Mouse (Mus musculus): ENCODE data around the gene Ntn5. TPM values are rescaled to one million over a fixed set of nuclear protein-coding genes. Genes with fewer than 3 reads are reported as not detected.
A peak's percentile ranks its signal among the peaks of the same experiment; 100 is the strongest.

The Ntn5 gene
- polyA plus RNA-seq, 1 experiment from 2014 or later: 0.69 TPM

DNA sequence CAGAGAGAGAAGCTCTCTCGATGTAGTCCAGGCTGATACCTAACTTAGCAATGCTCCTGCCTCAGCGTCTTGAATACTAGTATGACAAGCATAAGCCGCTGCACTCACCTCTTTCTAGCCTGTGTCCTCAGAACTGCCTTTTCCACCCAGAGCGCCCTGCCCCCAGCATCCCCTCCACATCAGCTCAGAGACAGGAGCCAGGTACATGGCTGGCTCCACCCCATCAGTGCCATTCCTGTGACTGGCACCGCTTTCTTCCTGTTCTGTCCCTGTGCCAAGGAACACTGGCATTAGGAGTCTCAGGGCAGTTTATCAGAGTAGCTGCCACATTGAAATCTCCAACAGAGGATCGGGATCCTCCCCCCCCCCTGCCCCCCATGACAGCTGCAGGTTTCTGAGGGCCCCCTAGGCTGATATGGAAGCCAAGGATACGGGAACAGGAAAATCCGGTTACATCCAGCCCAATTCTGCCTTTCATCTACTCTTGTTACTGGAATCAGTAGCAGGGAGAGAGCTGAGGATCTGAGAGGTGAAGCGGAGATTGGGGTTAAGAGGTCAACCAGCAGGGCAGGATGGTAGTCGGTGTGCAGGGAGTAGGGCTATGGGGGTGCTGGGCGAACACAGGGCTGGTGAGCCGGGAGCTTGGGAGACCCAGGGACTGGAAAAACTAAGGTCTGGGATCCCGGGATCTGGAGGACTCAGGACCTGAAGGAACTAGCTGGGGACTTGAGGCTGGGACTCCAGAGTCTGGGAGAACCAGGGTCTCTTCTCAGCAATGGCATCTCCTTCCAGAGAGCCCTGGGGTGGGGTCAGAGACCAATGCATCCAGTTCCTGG, 18.3 kb upstream of the Ntn5 start:
- Histone ChIP-seq H3K9me3 (no peaks in the 10 kb centered on the region), H3K27ac (no peak overlapping the region), H3K4me3 (no peak overlapping the region), H3K4me1 (peaks cover 20% of the 10 kb centered on the region), H3K9ac (no peak overlapping the region), H3K27me3 (no peaks in the 10 kb centered on the region), H3K36me3 (no peaks in the 10 kb centered on the region), H3K4me2 (peak overlapping the region; percentile 11; the same call in 1 of the 2 replicates)
- 36% methylated on average over 13 of the region's 13 CpGs for WGBS
- 0 out of 2 replicates have a peak, but pooled peaks have one; percentile 27 for ATAC-seq (ENCODE audit: borderline replicate concordance, extremely low read depth, low FRiP score, low TSS enrichment)

DNA sequence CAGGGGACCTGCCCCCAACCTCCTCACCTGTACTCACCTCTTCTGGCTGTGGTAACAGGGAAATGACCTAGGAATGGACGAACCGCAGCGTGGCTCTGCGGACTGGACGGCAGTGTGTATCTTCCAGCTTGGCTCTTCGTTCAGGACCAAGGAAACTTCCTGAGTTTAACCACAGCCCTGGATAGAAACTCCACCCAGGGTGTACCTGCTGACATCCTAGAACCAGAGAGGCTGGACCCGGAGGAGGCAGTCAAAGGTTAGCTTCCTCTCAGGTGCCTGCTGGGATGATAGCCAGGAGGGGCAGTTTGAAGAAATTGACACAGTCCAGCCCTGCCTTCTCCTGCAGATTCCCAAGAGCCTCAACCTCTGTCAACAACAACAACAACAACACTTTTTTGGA, 17.7 kb upstream of the Ntn5 start, which contains the start of gene Fut2:
Fut2 (minus strand) TSS at position 234 of the 400 bp plus-strand sequence.
- H3K4me3 ChIP-seq: no peak within 1 kb of the TSS
- no peaks in the 10 kb centered on the region for H3K9me3 ChIP-seq
- ATAC-seq (ENCODE audit: borderline replicate concordance, extremely low read depth, low FRiP score, low TSS enrichment): no peak
- H3K9ac ChIP-seq: no peak within 1 kb of the TSS
- no peaks in the 10 kb centered on the region for H3K36me3 ChIP-seq
- peak within 1 kb of the TSS; percentile 11; the same call in 1 of the 2 replicates for H3K4me2 ChIP-seq
- H3K4me1 ChIP-seq: peaks cover 20% of the 10 kb centered on the region
- WGBS: 78% methylated on average over 7 of the region's 7 CpGs
- H3K27ac ChIP-seq: no peak within 1 kb of the TSS
- no peaks in the 10 kb centered on the region for H3K27me3 ChIP-seq

DNA sequence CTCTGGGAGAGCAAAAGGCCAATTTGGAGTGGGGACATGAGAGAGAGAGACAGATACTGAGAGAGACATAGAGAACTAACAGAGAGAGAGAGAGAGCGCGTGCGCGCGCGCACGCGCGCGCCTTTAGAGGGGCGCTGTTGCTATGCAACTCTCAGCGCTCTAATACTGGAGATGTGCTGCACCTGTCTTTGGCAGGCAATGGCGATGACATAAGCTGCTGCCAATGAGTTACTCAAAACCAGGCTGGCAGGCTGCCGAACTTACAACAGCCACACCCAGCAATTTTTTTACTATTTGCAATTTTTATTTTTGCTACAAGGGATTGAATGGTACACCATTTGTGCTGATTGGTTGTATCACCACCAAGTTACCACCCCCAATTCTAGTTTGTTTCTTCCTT, 16.1 kb upstream of the Ntn5 start:
- no peak for ATAC-seq (ENCODE audit: borderline replicate concordance, extremely low read depth, low FRiP score, low TSS enrichment)
- no peak overlapping the region for H3K4me2 ChIP-seq

DNA sequence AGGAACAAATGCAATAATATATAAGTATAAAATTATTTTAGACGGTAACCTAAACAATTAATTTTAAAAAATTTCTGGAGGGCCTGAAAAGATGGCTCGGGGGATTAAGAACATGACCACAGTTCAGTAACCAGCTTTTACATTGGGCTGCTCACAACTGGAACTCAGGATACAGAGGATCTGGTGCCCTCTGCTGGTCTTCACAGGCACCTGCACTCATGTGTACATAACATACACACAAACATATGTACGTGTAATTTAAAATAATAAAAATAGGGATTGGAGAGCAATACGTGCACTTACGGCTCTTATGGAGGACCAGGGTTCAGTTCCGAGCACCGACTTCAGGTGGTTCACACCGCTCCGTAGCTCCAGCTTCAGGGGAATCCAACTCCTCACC, 14.9 kb upstream of the Ntn5 start:
- no peak overlapping the region for H3K9ac ChIP-seq
- no peak for ATAC-seq (ENCODE audit: borderline replicate concordance, extremely low read depth, low FRiP score, low TSS enrichment)
- H3K9me3 ChIP-seq: no peaks in the 10 kb centered on the region
- WGBS: 95% methylated on average over 9 of the region's 9 CpGs
- H3K27me3 ChIP-seq: no peaks in the 10 kb centered on the region
- H3K27ac ChIP-seq: no peak overlapping the region
- H3K4me2 ChIP-seq: no peak overlapping the region
- no peaks in the 10 kb centered on the region for H3K36me3 ChIP-seq
- no peak overlapping the region for H3K4me3 ChIP-seq
- peaks cover 20% of the 10 kb centered on the region for H3K4me1 ChIP-seq

More for the DNA sequence above, 16.1 kb upstream of the Ntn5 start:
- H3K4me3 ChIP-seq: no peak overlapping the region
- no peaks in the 10 kb centered on the region for H3K27me3 ChIP-seq
- no peak overlapping the region for H3K27ac ChIP-seq
- peaks cover 20% of the 10 kb centered on the region for H3K4me1 ChIP-seq
- no peak overlapping the region for H3K9ac ChIP-seq
- H3K36me3 ChIP-seq: no peaks in the 10 kb centered on the region
- H3K9me3 ChIP-seq: no peaks in the 10 kb centered on the region
- WGBS: 63% methylated on average over 14 of the region's 14 CpGs

DNA sequence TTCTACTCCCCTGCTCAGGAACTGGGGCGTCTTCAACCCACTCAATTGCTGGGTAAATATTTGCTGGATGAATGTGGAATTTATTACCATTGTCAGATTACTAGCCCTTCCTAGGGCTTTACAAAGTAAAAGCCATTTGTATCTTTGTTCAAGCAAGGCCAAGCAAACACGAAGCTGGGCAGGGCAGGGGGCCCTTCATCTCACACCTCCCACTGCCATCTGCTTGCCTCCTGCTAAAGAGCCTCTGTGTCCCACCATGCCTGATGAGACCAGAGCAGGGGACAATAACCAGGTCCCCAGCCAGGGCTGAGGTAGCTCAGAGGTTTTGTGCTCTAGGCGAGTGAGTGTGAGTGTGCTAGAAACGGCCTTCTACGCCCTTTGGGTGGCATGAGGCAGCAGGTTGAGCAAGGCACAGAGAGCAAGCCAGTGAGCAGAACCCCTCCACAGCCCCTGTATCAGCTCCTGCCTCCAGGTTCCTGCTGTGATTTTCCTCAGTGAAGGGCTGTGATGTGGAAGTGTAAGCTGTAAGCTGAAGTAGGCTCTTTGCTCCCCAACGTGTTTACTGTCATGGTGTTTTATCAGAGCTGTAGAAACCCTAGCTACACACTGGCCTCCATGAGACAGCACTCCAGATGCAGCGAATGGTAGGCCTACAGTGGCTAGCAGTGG, 6.1 kb upstream of the Ntn5 start:
- no peak for ATAC-seq (ENCODE audit: borderline replicate concordance, extremely low read depth, low FRiP score, low TSS enrichment)
- Histone ChIP-seq H3K27me3 (no peaks in the 10 kb centered on the region), H3K4me1 (peaks cover 13% of the 10 kb centered on the region; the same call in 1 of the 2 replicates), H3K9me3 (no peaks in the 10 kb centered on the region), H3K9ac (no peak overlapping the region), H3K4me3 (no peak overlapping the region), H3K36me3 (no peaks in the 10 kb centered on the region), H3K4me2 (no peak overlapping the region), H3K27ac (no peak overlapping the region)
- WGBS: 46% methylated on average over 7 of the region's 7 CpGs

DNA sequence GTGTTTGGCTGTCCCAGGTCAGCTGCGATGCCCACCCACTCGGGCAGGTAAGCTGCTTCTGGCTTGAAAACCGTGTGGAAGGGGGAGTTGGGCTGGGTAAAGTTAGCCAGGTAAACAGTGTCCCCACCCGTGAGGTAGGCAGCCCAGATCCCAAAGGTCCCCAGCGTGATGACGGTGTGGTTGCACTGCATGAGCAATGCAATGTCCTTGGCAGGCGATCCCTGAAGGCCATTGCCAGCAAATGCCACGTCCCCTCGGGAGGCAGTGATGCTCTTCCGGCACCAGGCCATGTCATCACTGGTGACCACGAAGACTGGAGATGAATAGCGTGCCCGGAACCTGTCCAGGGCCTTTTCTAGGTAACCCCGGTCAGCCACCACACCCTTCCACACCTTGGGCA, 5.3 kb upstream of the Ntn5 start:
- 91% methylated on average over 14 of the region's 14 CpGs for whole genome bisulfite sequencing
- no peak for ATAC-seq (ENCODE audit: borderline replicate concordance, extremely low read depth, low FRiP score, low TSS enrichment)
- H3K4me2 ChIP-seq: no peak overlapping the region

GRCm38 (mm10) chr7:45679966-45680621, 3.7 kb upstream of the Ntn5 start:
- Histone ChIP-seq H3K9me3 (no peaks in the 10 kb centered on the region), H3K27me3 (no peaks in the 10 kb centered on the region), H3K27ac (peak overlapping the region; percentile 35), H3K4me2 (no peak overlapping the region), H3K36me3 (no peaks in the 10 kb centered on the region), H3K9ac (no peak overlapping the region), H3K4me3 (no peak overlapping the region), H3K4me1 (peaks cover 13% of the 10 kb centered on the region; the same call in 1 of the 2 replicates)
- WGBS: 63% methylated on average over 14 of the region's 14 CpGs
- no peak for ATAC-seq (ENCODE audit: borderline replicate concordance, extremely low read depth, low FRiP score, low TSS enrichment)

More for the DNA sequence above, 5.3 kb upstream of the Ntn5 start:
- Histone ChIP-seq H3K4me1 (peaks cover 13% of the 10 kb centered on the region; the same call in 1 of the 2 replicates), H3K36me3 (no peaks in the 10 kb centered on the region), H3K27me3 (no peaks in the 10 kb centered on the region), H3K9me3 (no peaks in the 10 kb centered on the region), H3K4me3 (no peak overlapping the region), H3K9ac (no peak overlapping the region), H3K27ac (no peak overlapping the region)

DNA sequence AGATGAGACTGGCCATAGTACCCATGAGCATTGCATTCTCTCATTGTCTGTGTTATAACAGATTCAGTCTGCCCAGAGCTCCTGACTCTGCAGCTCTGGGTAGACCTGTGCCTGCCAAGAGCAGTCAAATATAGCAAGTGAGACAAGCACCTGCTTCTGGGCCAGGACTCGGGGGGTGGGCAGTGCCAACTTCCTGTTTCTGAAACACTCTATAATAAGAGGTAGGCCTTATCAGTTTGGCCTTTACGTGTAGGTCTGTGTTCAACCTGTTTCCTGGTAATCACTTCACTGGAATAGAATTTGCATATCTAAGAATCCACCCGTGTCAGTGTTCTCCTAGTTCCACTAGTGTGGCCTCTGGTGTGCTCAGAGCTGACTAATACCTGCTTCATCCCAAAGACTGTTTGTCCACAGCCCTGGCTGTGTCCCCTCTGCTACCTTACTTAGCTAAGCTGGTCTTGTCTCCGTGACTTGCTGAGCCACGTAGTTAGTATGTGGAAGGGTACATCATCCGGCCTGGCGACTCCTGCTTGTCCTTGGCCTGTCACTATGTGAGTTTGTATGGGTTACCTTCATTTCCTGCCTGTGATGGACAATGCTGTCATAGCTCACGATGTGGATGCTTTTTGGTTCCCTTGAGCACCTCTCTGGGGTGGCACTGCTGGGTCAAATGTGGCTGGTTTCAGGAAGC, 2.6 kb upstream of the Ntn5 start:
- no peak for ATAC-seq (ENCODE audit: borderline replicate concordance, extremely low read depth, low FRiP score, low TSS enrichment)
- Histone ChIP-seq H3K4me1 (peaks cover 20% of the 10 kb centered on the region), H3K36me3 (no peaks in the 10 kb centered on the region), H3K9ac (no peak overlapping the region), H3K27me3 (no peaks in the 10 kb centered on the region), H3K27ac (peak overlapping the region; percentile 18), H3K4me2 (no peak overlapping the region), H3K9me3 (no peaks in the 10 kb centered on the region), H3K4me3 (no peak overlapping the region)
- WGBS: 66% methylated on average over 8 of the region's 8 CpGs

DNA sequence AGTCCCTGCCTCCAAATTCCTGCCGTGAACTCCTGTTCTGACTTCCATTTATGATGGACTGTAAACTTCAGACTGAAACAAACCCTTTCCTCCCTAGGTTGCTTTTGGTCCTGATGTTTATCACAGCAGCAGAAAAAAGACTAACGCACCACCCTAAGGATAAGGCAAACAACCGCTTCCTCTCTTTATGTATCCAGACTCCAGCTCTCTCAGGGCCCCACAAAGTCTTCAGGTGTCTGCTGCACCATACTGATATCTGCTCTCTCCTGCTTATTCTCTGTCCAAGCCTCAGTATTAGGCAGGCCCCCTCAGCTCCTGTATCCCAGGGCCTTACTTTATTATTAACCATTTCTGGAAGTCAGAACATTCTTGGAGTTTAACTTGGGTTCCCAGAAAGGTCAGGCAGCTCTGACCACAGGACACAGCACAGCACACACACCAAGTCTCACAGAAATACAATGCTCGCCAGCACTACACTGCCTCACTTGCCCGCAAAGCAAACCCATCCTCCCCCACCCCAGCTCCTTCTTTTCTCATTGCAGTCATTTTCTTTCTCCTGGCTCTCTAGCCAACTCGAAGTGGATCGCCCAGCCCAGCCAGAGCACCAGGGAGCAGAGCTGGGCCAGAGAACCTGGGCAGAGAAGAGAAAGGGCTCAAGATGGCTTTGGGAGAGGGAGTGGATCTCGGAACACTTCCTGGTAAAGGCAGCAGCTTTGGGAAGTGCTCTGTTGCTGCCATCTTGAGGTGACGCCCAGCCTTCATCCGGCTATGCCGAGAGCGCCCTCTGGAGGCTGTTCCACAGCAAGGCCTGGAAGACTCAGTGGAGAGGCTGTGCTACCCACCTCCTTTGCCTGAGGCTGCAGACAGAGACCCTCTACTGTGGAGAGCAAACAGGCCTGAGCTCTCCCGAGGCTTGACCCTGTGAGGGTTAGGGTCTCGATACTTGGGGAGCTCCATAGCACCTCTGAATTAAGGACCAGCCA, 1.4 kb upstream of the Ntn5 start:
- Histone ChIP-seq H3K9me3 (no peaks in the 10 kb centered on the region), H3K9ac (no peak overlapping the region), H3K4me2 (peak overlapping the region; percentile 44), H3K27me3 (no peaks in the 10 kb centered on the region), H3K4me3 (no peak overlapping the region), H3K27ac (peak overlapping the region; percentile 54), H3K36me3 (no peaks in the 10 kb centered on the region), H3K4me1 (peaks cover 20% of the 10 kb centered on the region)
- WGBS: 27% methylated on average over 14 of the region's 14 CpGs
- ATAC-seq (ENCODE audit: borderline replicate concordance, extremely low read depth, low FRiP score, low TSS enrichment): peak; percentile 55; the same call in 1 of the 2 replicates

DNA sequence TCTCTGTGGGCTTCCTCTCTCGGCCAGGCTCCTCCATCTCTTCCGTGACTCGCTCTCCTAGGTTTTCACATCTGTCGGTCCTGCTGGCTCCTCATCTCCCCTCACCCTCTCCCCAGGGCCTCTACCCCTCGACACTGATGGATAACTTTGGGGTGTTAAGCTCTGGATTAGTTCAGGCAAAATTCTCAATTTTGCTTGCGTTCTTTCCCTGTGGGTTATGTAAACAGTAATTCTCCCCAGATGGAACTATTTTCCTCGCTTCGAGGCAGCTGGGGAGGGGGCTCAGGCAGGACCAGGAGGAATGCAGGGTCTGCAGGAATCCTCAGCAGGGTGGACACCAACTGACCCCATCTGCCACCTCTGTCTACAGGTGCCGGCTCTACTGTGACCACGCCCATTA, 2.0 kb downstream of the Ntn5 start:
- H3K4me3 ChIP-seq: no peak overlapping the region
- WGBS: 25% methylated on average over 10 of the region's 10 CpGs
- H3K36me3 ChIP-seq: no peaks in the 10 kb centered on the region
- peaks cover 17% of the 10 kb centered on the region for H3K4me1 ChIP-seq
- H3K4me2 ChIP-seq: no peak overlapping the region
- no peak overlapping the region for H3K27ac ChIP-seq
- no peak overlapping the region for H3K9ac ChIP-seq
- H3K27me3 ChIP-seq: no peaks in the 10 kb centered on the region
- H3K9me3 ChIP-seq: no peaks in the 10 kb centered on the region
- no peak for ATAC-seq (ENCODE audit: borderline replicate concordance, extremely low read depth, low FRiP score, low TSS enrichment)
